Mouse (Mus musculus) cerebellum, postnatal 14 days (tissue): Measurements from ENCODE around the gene Kcnh2.

Source experiments
- DNase-seq, 2 experiments: peaks; one replicate each; pipeline ENCODE4 v3.0.0; 2021; ENCODE audit warnings: mixed read lengths in 2 of 2

The Kcnh2 gene

GRCm38 (mm10) chr5:24344477-24345051 lies 6.8 kb downstream of the Kcnh2 start:
- DNase-seq = peak in 1 of 2 experiments; percentile 38

GRCm38 (mm10) chr5:24343977-24344436 lies 7.4 kb downstream of the Kcnh2 start:
- peak in 1 of 2 experiments; percentile 45 for DNase-seq

- DNase-seq = no peak
Observed at GRCm38 (mm10) chr5:24343379-24343778, 8.0 kb downstream of the Kcnh2 start.

GRCm38 (mm10) chr5:24342966-24343365 lies 8.4 kb downstream of the Kcnh2 start:
- no peak for DNase-seq

GRCm38 (mm10) chr5:24342205-24342963 lies 9.0 kb downstream of the Kcnh2 start:
- DNase-seq = no peak

GRCm38 (mm10) chr5:24337821-24338220 lies 13.6 kb downstream of the Kcnh2 start:
- peak in 1 of 2 experiments; percentile 35 for DNase-seq

- peak in 1 of 2 experiments; percentile 63 for DNase-seq
Observed at GRCm38 (mm10) chr5:24337366-24337765, 14.0 kb downstream of the Kcnh2 start.

GRCm38 (mm10) chr5:24335888-24336511 lies 15.4 kb downstream of the Kcnh2 start:
- DNase-seq = peak; percentile 80 to 84

- no peak for DNase-seq
Observed at GRCm38 (mm10) chr5:24334749-24335148, 16.7 kb downstream of the Kcnh2 start.

- DNase-seq = no peak
Observed at GRCm38 (mm10) chr5:24332401-24332800, 19.0 kb downstream of the Kcnh2 start.

GRCm38 (mm10) chr5:24329965-24330298 lies 21.5 kb downstream of the Kcnh2 start:
- DNase-seq = no peak

GRCm38 (mm10) chr5:24329212-24329964 lies 22.0 kb downstream of the Kcnh2 start:
- peak; percentile 72 to 86 for DNase-seq

- peak; percentile 77 to 80 for DNase-seq
Observed at GRCm38 (mm10) chr5:24328813-24329211, 22.6 kb downstream of the Kcnh2 start.

- DNase-seq = peak in 1 of 2 experiments; percentile 24
Observed at GRCm38 (mm10) chr5:24326842-24327417, 24.5 kb downstream of the Kcnh2 start.

GRCm38 (mm10) chr5:24326166-24326841 lies 25.1 kb downstream of the Kcnh2 start:
- no peak for DNase-seq

GRCm38 (mm10) chr5:24325251-24325650 lies 26.2 kb downstream of the Kcnh2 start:
- no peak for DNase-seq

- peak in 1 of 2 experiments; percentile 13 for DNase-seq
Observed at GRCm38 (mm10) chr5:24321711-24322682, 29.4 kb downstream of the Kcnh2 start.

- DNase-seq = no peak
Observed at GRCm38 (mm10) chr5:24320894-24321293, 30.5 kb downstream of the Kcnh2 start.

- no peak for DNase-seq
Observed at GRCm38 (mm10) chr5:24320467-24320813, 31.0 kb downstream of the Kcnh2 start.

- DNase-seq = no peak
Observed at GRCm38 (mm10) chr5:24319776-24320466, 31.5 kb downstream of the Kcnh2 start.
